Mouse (Mus musculus): ENCODE measurements around the gene Selenop. TPM values are rescaled to one million over a fixed set of nuclear protein-coding genes. Genes with fewer than 3 reads are reported as not detected.

Selenop gene
- total and polyA plus RNA-seq, 3 experiments: 0.50 TPM; not detected in 2

DNA sequence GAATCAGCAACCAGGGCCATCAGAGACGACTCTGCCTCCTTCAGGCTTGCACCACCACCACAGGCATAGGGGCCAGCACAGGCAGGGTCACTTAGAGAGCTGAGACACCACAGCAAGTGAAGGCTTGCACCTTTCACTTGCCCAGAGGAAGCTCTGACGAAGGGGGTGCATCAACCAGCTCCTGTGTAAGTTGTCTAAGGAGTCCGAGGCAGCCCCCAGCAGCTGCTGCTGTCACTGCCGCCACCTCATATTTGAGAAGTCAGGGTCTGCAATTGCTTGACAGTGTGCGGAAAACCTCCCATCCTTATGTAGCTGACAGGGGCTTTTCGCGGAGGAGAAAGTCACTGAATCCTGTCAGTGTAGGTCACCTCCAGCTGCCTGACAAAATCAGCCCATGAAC, 10.9 kb downstream of the Selenop start:
- Histone ChIP-seq H3K4me3 (ENCODE audit: control insufficient read depth in 1 of 2, insufficient read depth in 1 of 2, low read depth in 2 of 2, low read length in 2 of 2) (no peak overlapping the region), H3K4me1 (ENCODE audit: control insufficient read depth in 1 of 2, insufficient read depth in 2 of 2, low read length in 2 of 2) (no peaks in the 10 kb centered on the region), H3K36me3 (ENCODE audit: control insufficient read depth in 1 of 2, insufficient read depth in 2 of 2, low read length in 2 of 2) (no peaks in the 10 kb centered on the region), H3K9ac (ENCODE audit: control insufficient read depth, low read depth, low read length, poor library complexity, severe bottlenecking) (no peak overlapping the region), H3K27me3 (ENCODE audit: control insufficient read depth in 1 of 2, insufficient read depth in 2 of 2, low read length in 2 of 2) (no peaks in the 10 kb centered on the region), H3K9me3 (replicated peaks; ENCODE audit: insufficient read depth, low read length) (no peaks in the 10 kb centered on the region), H3K27ac (ENCODE audit: control insufficient read depth, low read depth, low read length) (no peak overlapping the region), H3K79me2 (ENCODE audit: control insufficient read depth, insufficient read depth, low read length, poor library complexity) (no peaks in the 10 kb centered on the region)
- DNase-seq (ENCODE audit: low read depth, low spot score): no peak
- no peak for TF ChIP-seq TAL1 (IDR thresholded peaks at IDR 0.05; ENCODE audit: low read length)
- no peak for TF ChIP-seq SIN3A (IDR thresholded peaks at IDR 0.05; ENCODE audit: low read length)
- TF ChIP-seq RAD21 (IDR thresholded peaks at IDR 0.05; ENCODE audit: low read depth, low read length): no peak
- TF ChIP-seq POLR2AphosphoS5 (IDR thresholded peaks at IDR 0.05; ENCODE audit: borderline replicate concordance, low read depth, low read length): no peak
- no peak for TF ChIP-seq MYC (IDR thresholded peaks at IDR 0.05; ENCODE audit: low read depth, low read length)
- TF ChIP-seq CTCF (IDR thresholded peaks at IDR 0.05 in 2 of 3, conservative IDR thresholded peaks at IDR 0.05 in 1 of 3; ENCODE audit: control insufficient read depth in 1 of 3, insufficient read depth in 1 of 3, low read depth in 2 of 3, low read length in 3 of 3, poor library complexity in 1 of 3, severe bottlenecking in 1 of 3): no peak
- no peak for TF ChIP-seq MYB (IDR thresholded peaks at IDR 0.05; ENCODE audit: low read depth, low read length)
- TF ChIP-seq TBP (IDR thresholded peaks at IDR 0.05; ENCODE audit: low read depth, low read length): no peak
- no peak for TF ChIP-seq ZNF384 (IDR thresholded peaks at IDR 0.05; ENCODE audit: low read depth, low read length)
- TF ChIP-seq MAX (IDR thresholded peaks at IDR 0.05; ENCODE audit: low read length): no peak
- no peak for TF ChIP-seq JUND (IDR thresholded peaks at IDR 0.05; ENCODE audit: low read depth, low read length)
- TF ChIP-seq CHD1 (IDR thresholded peaks at IDR 0.05; ENCODE audit: low read depth, low read length): no peak
- no peak for TF ChIP-seq ELF1 (IDR thresholded peaks at IDR 0.05; ENCODE audit: low read depth, low read length)
- TF ChIP-seq POLR2AphosphoS2 (IDR thresholded peaks at IDR 0.05; ENCODE audit: low read length): no peak
- TF ChIP-seq MXI1 (IDR thresholded peaks at IDR 0.05; ENCODE audit: low read depth, low read length): no peak
- no peak for TF ChIP-seq TCF12 (IDR thresholded peaks at IDR 0.05; ENCODE audit: low read depth, low read length)
- no peak for TF ChIP-seq UBTF (IDR thresholded peaks at IDR 0.05; ENCODE audit: borderline replicate concordance, insufficient read depth, low read depth, low read length)

DNA sequence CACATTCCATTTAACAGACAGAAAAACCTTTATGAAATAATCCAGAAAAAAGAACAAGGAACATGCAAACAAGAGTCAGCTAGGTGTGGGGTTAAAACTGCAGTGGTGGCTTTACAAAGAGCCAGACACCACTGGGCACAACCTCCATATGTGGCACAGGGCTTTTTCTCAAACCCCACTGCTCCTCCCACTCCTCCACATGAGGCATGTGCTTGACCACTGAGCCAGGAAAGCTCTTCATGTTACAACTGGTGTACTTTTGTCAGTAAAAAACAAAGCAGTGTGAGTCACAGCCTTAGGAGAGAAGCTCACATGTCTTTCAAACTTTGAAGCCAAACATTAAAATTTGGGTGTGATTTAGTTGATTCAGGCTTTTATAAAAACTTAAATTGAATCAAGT, 12.9 kb downstream of the Selenop start:
- H3K4me1 ChIP-seq (ENCODE audit: control insufficient read depth in 1 of 2, insufficient read depth in 2 of 2, low read length in 2 of 2): no peaks in the 10 kb centered on the region
- TF ChIP-seq ZKSCAN1 (IDR thresholded peaks at IDR 0.05; ENCODE audit: low read depth, low read length) (no peak), TBP (IDR thresholded peaks at IDR 0.05; ENCODE audit: low read depth, low read length) (no peak), USF1 (IDR thresholded peaks at IDR 0.05; ENCODE audit: low read depth, low read length) (no peak), ZNF384 (IDR thresholded peaks at IDR 0.05; ENCODE audit: low read depth, low read length) (no peak), RCOR1 (IDR thresholded peaks at IDR 0.05; ENCODE audit: low read depth, low read length) (no peak), MAFK (IDR thresholded peaks at IDR 0.05; ENCODE audit: borderline replicate concordance, low read depth, low read length) (no peak), ETS1 (IDR thresholded peaks at IDR 0.05; ENCODE audit: low read depth, low read length) (no peak), UBTF (IDR thresholded peaks at IDR 0.05; ENCODE audit: borderline replicate concordance, insufficient read depth, low read depth, low read length) (no peak), TCF12 (IDR thresholded peaks at IDR 0.05; ENCODE audit: low read depth, low read length) (no peak), CTCF (IDR thresholded peaks at IDR 0.05 in 2 of 3, conservative IDR thresholded peaks at IDR 0.05 in 1 of 3; ENCODE audit: control insufficient read depth in 1 of 3, insufficient read depth in 1 of 3, low read depth in 2 of 3, low read length in 3 of 3, poor library complexity in 1 of 3, severe bottlenecking in 1 of 3) (no peak), NRF1 (IDR thresholded peaks at IDR 0.05; ENCODE audit: insufficient read depth, low read depth, low read length, poor library complexity, severe bottlenecking) (no peak)
- no peak for DNase-seq (ENCODE audit: low read depth, low spot score)
- no peaks in the 10 kb centered on the region for H3K36me3 ChIP-seq (ENCODE audit: control insufficient read depth in 1 of 2, insufficient read depth in 2 of 2, low read length in 2 of 2)
- no peak overlapping the region for H3K9ac ChIP-seq (ENCODE audit: control insufficient read depth, low read depth, low read length, poor library complexity, severe bottlenecking)
- H3K27me3 ChIP-seq (ENCODE audit: control insufficient read depth in 1 of 2, insufficient read depth in 2 of 2, low read length in 2 of 2): no peaks in the 10 kb centered on the region
- no peak overlapping the region for H3K4me3 ChIP-seq (ENCODE audit: control insufficient read depth in 1 of 2, insufficient read depth in 1 of 2, low read depth in 2 of 2, low read length in 2 of 2)
- no peaks in the 10 kb centered on the region for H3K9me3 ChIP-seq (replicated peaks; ENCODE audit: insufficient read depth, low read length)
- no peak overlapping the region for H3K27ac ChIP-seq (ENCODE audit: control insufficient read depth, low read depth, low read length)
- no peaks in the 10 kb centered on the region for H3K79me2 ChIP-seq (ENCODE audit: control insufficient read depth, insufficient read depth, low read length, poor library complexity)

Data from MEL (cell line).